ENCODE assay signal across 8 mouse cellular contexts in the genomic region with DNA sequence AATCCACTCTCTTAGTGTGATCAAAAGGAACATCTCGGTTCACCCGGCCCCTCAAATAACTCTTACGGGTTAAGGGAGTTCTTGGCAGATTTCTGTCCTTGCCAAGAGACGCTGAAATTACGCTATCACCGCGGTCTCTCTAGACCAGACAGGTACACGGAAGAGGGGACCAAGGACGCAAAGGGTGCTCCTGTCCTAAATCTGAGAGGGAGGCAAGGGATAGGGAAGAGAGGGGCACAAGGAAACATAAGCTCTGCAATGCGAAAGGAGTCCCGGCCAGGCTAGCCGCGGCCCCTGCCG. TPM values are rescaled to one million over a fixed set of nuclear protein-coding genes. Genes with fewer than 3 reads are reported as not detected.
DNase-seq lines count a peak whose midpoint lies in the region; ATAC-seq and TF ChIP-seq lines count a peak whose summit lies in the region.

No protein-coding gene starts in this region.

- H3K4me2 ChIP-seq in heart, embryonic 13.5 days = peak overlapping the region; percentile 98
- H3K4me2 ChIP-seq in liver, embryonic 13.5 days = peak overlapping the region; percentile 63

- H3K4me3 ChIP-seq in E14TG2a.4 (replicated peaks; ENCODE audit: low read length) = peak overlapping the region; percentile 84
- H3K4me3 ChIP-seq in heart, embryonic 13.5 days = peak overlapping the region; percentile 67
- H3K4me3 ChIP-seq in liver, embryonic 13.5 days (replicated peaks) = peak overlapping the region; percentile 49

- peak; percentile 63 for DNase-seq in embryo, embryonic 10 days (ENCODE audit: low spot score)
- no peak for DNase-seq in embryo, embryonic 10.5 days (ENCODE audit: low spot score)
- DNase-seq in liver, embryonic 13.5 days = no peak
- DNase-seq in T-cell, adult 2 months (ENCODE audit: low spot score) = no peak
- DNase-seq in right cerebral cortex, postnatal 14 days = no peak

- H3K4me1 ChIP-seq in E14TG2a.4 (replicated peaks; ENCODE audit: low read depth, low read length) = peaks cover 23% of the 10 kb centered on the region
- peaks cover 7% of the 10 kb centered on the region for H3K4me1 ChIP-seq in heart, embryonic 13.5 days
- peaks cover 3% of the 10 kb centered on the region; the same call in 1 of the 2 replicates for H3K4me1 ChIP-seq in liver, embryonic 13.5 days (replicated peaks)

- TF ChIP-seq CTCF in E14TG2a.4 (conservative IDR thresholded peaks at IDR 0.05; ENCODE audit: low read length) = no peak

- no peaks in the 10 kb centered on the region for H3K9me3 ChIP-seq in E14TG2a.4 (ENCODE audit: low read length)
- no peaks in the 10 kb centered on the region for H3K9me3 ChIP-seq in heart, embryonic 13.5 days
- H3K9me3 ChIP-seq in liver, embryonic 13.5 days (replicated peaks) = no peaks in the 10 kb centered on the region

- whole genome bisulfite sequencing in heart, embryonic 13.5 days = 1% methylated on average over 14 of the region's 14 CpGs
- 3% methylated on average over 14 of the region's 14 CpGs for WGBS in liver, embryonic 13.5 days (ENCODE audit: insufficient replicate concordance)

- H3K27me3 ChIP-seq in E14TG2a.4 (ENCODE audit: insufficient read depth, low read length) = peaks cover 61% of the 10 kb centered on the region
- peaks cover 67% of the 10 kb centered on the region for H3K27me3 ChIP-seq in heart, embryonic 13.5 days (replicated peaks)
- peaks cover 61% of the 10 kb centered on the region for H3K27me3 ChIP-seq in liver, embryonic 13.5 days

- no peaks in the 10 kb centered on the region for H3K36me3 ChIP-seq in E14TG2a.4 (ENCODE audit: insufficient read depth, low read length)
- H3K36me3 ChIP-seq in heart, embryonic 13.5 days = no peaks in the 10 kb centered on the region
- no peaks in the 10 kb centered on the region for H3K36me3 ChIP-seq in liver, embryonic 13.5 days

- peak overlapping the region; percentile 74 for H3K9ac ChIP-seq in heart, embryonic 13.5 days
- no peak overlapping the region for H3K9ac ChIP-seq in liver, embryonic 13.5 days

- H3K27ac ChIP-seq in heart, embryonic 13.5 days (replicated peaks) = no peak overlapping the region
- H3K27ac ChIP-seq in liver, embryonic 13.5 days = no peak overlapping the region

- ATAC-seq in heart, embryonic 13.5 days (ENCODE audit: extremely low read depth, insufficient number of reproducible peaks, low FRiP score, low TSS enrichment) = no peak
- ATAC-seq in liver, embryonic 13.5 days (ENCODE audit: low read depth) = no peak
- no peak for ATAC-seq in megakaryocyte progenitor cell, adult 5-6 weeks (replicated peaks; ENCODE audit: poor library complexity)

RNA-seq across cellular contexts. Expression of a gene that starts 1.8 kb away (rescaled TPM):
- 0.24 and 0.41 TPM in 2 replicates for polyA plus RNA-seq in heart, embryonic 13.5 days (2015; fragmentation: Nextera tagmentation; extraction: Ambion mirVana)
- polyA plus RNA-seq in liver, embryonic 13.5 days (2015; fragmentation: Nextera tagmentation; extraction: Ambion mirVana) = 0.17 TPM in 2 replicates
- total RNA-seq in megakaryocyte progenitor cell, adult 5-6 weeks (2015) = not detected in 2 replicates
- not detected in 2 replicates for total RNA-seq in megakaryocyte progenitor cell, adult 5-6 weeks (2017)

RNA-seq across cellular contexts. Expression of a gene that starts 59.7 kb away (rescaled TPM):
- polyA plus RNA-seq in heart, embryonic 13.5 days (2015; fragmentation: Nextera tagmentation; extraction: Ambion mirVana) = not detected in 2 replicates
- not detected in 2 replicates for polyA plus RNA-seq in liver, embryonic 13.5 days (2015; fragmentation: Nextera tagmentation; extraction: Ambion mirVana)
- total RNA-seq in megakaryocyte progenitor cell, adult 5-6 weeks (2015) = not detected in 2 replicates
- 0.71 TPM in 1 of 2 replicates, not detected in the other for total RNA-seq in megakaryocyte progenitor cell, adult 5-6 weeks (2017)
